Mouse (Mus musculus) thymus, postnatal 25 days (tissue): ENCODE results near the gene Stk11.

Experiments used
- DNase-seq: peaks from one replicate; pipeline ENCODE4 v3.0.0; 2022

Gene Stk11

DNA sequence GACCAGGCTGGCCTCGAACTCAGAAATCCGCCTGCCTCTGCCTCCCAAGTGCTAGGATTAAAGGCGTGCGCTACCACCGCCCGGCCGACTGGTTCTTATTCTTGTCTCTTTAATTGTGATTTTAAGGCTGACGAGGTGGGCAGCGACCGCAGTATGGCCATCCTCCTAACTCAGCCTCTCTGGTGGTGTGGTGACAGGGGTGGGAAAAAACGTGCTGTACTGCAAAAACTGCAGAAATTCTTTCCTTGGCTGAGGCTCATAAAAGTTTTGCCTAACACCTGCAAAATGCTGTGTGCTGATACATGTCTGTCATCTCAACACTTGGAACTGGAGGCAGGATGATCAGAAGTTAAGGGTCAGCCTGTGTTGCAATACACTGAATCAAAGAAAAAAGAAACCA lies 57.8 kb downstream of the Stk11 start:
- DNase-seq, result no peak

DNA sequence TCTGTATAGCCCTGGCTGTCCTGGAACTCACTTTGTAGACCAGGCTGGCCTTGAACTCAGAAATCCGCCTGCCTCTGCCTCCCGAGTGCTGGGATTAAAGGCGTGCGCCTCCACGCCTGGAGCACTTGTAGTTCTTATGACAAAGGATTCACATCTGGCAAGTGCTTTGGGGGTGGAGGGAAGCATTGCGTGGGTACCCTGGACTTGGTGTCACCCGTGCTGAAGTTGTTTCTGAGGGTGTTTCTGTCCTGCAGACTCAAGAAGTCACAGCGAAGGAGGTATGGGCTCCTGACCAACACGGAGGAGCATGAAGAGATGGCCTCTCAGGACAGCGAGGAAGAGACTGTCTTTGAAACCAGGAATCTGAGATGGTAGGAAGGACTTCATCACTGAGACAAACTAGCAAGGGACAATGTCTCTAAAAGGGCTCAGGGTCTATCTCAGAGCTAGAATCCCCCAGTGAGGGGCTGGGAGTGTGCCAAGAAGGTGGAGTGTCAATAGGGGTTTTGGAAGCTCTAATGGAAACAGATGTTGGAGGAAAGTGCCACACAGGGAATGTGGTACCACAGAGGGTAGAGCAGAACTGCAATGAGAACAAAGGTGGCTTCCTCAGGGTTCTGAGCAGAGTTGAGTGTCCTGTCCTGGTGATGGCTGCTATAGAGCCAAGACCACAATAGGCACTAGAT lies 58.5 kb downstream of the Stk11 start:
- no peak for DNase-seq

DNA sequence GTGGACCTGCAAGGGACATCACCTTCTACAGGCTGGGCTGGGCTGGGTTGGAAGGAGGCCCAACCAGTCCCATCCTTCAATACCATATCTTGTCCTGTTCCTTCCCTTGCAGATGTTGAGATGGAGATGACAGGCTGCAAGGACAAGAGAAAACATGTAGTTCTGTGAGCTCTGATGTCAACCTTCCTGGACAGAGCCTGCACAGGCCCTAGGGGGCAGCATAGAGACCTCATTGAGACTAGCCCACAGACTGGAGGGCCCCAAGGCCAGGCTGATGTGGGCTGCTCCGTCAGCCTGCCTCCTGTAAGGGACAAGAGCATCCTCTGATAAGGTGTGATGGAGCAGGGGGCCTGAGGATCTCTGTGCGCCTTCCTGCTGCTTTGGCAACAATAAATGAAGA lies 59.1 kb downstream of the Stk11 start:
- DNase-seq, result peak; percentile 53

DNA sequence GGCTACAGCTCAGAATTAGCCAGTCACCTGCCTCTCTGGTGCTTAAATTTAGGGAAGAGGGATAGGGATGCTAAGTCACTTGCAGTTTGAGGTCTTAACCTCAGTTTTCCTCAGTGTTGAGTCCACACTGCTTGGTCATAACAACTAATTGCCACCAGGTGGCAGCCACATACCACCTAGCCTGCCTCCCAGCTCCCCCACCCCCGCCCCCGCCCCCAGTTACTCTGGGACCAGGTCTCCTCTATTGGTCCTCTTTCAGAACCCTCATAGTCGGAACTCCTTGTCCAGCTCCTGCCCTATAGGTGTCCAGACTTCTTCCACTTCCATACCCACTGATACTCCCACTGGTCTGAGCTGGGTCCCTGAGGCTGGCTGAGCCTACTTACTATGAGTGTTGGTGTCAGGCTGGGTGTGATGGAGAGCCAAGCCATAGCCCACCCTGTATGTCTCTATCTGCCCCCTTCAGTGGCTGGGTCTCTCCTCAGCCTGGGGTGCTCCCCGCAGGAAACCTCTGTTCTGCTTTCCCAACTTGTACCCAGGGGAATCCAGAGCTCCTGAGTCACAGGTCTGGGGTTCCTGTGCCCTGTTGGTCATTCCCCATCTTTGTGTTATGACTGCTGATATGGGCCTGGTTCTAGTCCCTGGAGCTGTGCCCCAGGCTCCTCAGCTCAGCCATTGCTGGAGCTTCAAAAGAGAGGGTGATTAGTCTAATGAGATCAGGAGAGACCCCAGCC lies 60.1 kb downstream of the Stk11 start:
- peak; percentile 48 for DNase-seq

DNA sequence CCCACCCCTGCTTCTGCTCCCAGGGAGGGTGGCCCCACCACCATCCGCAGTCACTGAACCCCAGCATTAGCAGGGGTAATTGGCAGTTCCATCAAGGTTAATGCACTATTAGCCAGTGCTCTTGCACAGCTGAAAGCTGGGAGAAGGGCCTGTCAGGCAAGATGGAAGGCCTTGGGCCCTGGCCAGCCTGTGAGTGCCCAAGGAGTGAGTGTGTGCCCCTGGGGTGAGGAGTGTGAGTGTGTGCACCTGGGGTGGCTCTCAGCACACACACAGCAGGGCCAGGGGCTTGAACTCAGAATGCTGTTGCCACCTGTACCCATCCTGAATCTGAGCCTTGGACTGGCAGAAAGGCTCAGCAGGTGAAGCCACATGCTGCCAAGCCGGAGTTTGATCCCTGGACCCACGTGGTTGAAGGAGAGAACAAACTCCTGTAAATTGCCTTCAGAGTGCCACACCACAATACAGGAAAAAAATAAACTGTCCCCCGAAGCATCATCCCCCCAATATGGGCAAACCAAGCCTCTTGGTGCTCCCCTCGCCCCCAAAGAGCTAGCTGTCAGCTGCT lies 60.7 kb downstream of the Stk11 start:
- DNase-seq, result no peak

DNA sequence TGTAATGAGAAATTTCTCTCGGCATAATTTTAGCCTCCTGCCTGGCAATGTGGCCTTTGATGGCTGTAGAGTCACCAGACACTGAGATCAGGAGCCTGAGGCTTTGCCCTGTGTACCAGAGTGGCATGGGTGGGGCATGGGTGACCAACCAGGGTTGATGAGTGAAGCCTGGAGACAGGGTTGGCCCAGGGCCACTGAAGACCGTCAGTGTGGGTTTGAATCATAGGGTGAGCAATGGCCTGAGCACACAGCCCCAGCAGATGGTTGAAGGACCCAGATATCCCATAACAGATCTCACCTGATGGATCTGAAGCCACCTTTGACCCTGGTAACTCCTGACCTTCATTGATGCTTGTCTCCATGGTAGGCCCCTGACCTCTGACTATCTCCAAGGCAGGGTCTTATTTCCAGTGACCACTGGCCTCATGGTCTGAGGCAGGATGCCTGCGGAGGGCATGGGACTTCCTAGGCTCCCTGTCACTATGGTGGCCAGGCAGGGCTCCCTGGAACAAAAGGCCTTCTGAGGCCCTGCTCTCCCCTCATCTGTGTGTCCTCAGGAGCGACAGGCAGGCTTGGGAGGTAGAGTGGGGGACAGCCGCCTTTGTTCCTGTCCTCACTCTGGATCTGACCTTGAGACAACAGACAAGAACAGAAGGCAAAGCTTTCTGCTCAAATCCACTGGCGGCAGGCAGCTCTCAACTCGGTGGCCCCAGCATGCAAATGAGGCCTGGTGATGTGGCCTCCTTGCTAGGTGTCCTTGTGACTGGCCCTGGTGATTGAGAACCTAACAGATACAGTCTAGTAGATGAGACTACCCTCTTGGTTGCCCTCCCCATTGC lies 62.1 kb downstream of the Stk11 start:
- DNase-seq, result no peak

DNA sequence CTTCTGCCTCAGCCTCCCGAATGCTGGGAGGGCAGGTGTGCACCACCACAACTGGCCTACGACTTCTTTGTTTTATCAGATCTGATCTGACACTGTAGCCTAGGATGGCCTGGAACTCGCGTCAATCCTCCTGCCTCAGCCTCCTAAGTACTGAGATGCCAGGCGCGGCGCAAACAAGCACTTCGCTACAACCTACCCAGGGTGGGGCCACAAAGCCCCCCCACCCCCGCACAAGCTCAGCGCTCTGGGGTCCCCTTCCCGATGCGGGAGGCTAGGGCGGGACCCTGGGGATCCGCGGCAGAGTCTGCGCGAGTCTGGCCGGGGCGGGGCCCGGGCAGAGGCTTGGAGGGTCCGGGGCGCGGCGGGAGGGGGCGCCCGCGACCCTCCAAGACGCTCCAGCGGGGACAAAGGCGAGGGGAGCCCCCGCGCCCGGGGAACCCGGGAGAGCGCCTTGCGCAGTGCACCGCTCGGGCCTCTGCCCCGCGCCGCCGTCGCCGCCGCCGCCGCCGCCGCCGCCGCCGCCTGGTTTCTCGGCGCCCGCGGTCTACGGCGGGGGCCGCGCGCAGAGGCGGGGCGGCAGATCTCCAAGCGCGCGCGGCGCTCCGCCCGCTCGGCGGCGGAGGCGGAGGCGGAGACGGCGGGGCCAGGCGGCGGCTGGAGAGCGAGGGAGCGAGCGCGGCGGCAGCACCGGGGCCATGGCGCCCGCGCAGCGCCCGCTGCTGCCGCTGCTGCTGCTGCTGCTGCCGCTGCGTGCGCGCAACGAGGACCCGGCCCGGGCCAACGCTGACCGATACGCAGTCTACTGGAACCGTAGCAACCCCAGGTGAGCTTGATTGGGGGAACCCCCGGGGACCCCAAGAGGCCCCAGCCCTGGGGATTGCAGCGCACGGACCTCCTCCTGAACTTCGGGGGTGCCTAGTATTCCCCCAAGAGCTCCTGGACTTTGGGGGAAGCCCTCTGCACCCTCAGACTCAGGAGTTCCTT lies 63.8 kb downstream of the Stk11 start, which contains the start of gene Efna2:
Gene Efna2 (plus strand): TSS at position 415 of the 984 bp plus-strand sequence.
- peak; percentile 44 for DNase-seq
